Mouse (Mus musculus): ENCODE measurements at regions not wholly inside any gene's neighbourhood (a gene's known extent, or its start where the extent isn't known, plus 50 kb on each side); places are given as distances from the start of the nearest gene placed in this dataset.

DNA sequence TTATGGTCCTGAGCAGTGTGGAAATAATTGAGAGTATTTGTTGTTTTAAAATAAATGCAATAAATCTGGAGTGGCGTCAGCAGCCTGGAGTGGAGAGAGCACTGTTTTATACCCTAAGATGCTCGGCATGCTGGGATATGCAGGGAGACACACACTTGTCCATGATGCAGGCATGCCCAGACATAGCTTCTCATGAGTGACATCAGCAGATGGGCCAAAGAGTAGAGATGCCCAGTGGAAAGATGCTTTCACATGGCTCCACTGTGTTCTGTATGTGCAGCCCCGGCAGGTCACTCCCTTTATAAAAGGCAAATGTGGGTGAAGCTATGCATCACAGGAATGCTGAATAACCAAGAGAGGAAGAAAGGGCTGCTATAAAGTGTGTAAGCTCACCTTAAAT, 145.7 kb upstream of the Cdh13 start:
- H3K36me3 ChIP-seq (ENCODE audit: control insufficient read depth, insufficient read depth, low read length), result no peaks in the 10 kb centered on the region
- 63% methylated on average over 3 of the region's 3 CpGs for WGBS

DNA sequence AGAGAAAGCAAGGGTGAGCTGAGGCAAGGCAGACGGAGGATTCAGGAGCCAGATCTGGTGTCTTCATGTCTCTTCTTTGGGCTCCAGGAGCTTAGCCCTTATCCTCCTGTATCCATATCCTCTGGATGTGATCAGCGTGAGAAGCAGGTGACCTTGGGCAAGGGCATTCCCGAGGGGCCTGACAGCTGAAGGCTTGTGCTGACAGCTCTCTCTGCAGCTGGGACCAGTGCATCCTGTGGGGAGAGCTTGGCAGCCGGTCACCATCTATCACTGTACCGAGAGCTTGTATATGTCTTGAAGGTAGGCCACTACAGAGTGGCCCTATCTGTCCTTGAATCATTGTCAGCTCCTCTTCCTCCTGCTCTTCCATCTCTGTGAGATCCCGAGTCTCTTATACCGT, 158.5 kb upstream of the Cdh13 start:
- no peak for ATAC-seq (ENCODE audit: insufficient number of reproducible peaks, low FRiP score, low TSS enrichment, low read depth)
- H3K4me1 ChIP-seq (ENCODE audit: control insufficient read depth, insufficient read depth, low read length), result no peaks in the 10 kb centered on the region

More for the DNA sequence above, 145.7 kb upstream of the Cdh13 start:
- Histone ChIP-seq H3K4me1 (ENCODE audit: control insufficient read depth, insufficient read depth, low read length) (no peaks in the 10 kb centered on the region), H3K4me3 (ENCODE audit: low read depth, low read length) (no peak overlapping the region), H3K27me3 (ENCODE audit: control insufficient read depth, insufficient read depth, low read length) (no peaks in the 10 kb centered on the region), H3K9me3 (ENCODE audit: control insufficient read depth, low read length) (no peaks in the 10 kb centered on the region), H3K9ac (ENCODE audit: low read length) (no peak overlapping the region), H3K4me2 (ENCODE audit: low read depth, severe bottlenecking) (no peak overlapping the region), H3K27ac (replicated peaks; ENCODE audit: low read depth, low read length) (no peak overlapping the region; the same call in 1 of the 2 replicates)
- DNase-seq (ENCODE audit: low spot score) (no peak), ATAC-seq (ENCODE audit: insufficient number of reproducible peaks, low FRiP score, low TSS enrichment, low read depth) (peak; percentile 39; the same call in 1 of the 2 replicates)

DNA sequence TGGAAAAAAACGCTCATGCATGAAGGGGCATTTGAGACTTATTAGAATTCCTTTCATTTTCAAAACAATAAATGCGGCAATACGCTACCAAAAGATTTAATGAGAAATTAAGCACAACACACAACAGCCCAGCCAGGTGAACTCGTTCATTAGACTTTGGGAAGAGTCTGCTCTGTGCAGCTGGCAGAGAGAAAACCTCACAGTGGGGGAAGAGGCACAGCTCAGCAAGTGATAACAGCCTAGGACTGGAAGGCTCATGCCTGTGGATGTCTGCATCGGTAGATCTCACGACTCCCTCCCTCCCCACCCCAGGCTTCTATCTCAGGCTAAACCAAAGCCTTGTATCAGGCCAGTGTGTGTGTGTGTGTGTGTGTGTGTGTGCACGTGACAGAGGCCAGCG, 169.3 kb upstream of the Cdh13 start:
- Histone ChIP-seq H3K27ac (replicated peaks; ENCODE audit: low read depth, low read length) (no peak overlapping the region), H3K4me2 (ENCODE audit: low read depth, severe bottlenecking) (no peak overlapping the region), H3K9ac (ENCODE audit: low read length) (no peak overlapping the region), H3K4me1 (ENCODE audit: control insufficient read depth, insufficient read depth, low read length) (no peaks in the 10 kb centered on the region), H3K36me3 (ENCODE audit: control insufficient read depth, insufficient read depth, low read length) (no peaks in the 10 kb centered on the region), H3K27me3 (ENCODE audit: control insufficient read depth, insufficient read depth, low read length) (no peaks in the 10 kb centered on the region), H3K4me3 (ENCODE audit: low read depth, low read length) (no peak overlapping the region), H3K9me3 (ENCODE audit: control insufficient read depth, low read length) (no peaks in the 10 kb centered on the region)
- DNase-seq (ENCODE audit: low spot score) (no peak), ATAC-seq (ENCODE audit: insufficient number of reproducible peaks, low FRiP score, low TSS enrichment, low read depth) (no peak)
- 78% methylated on average over 8 of the region's 8 CpGs for WGBS

More for the DNA sequence above, 158.5 kb upstream of the Cdh13 start:
- H3K27ac ChIP-seq (replicated peaks; ENCODE audit: low read depth, low read length), result no peak overlapping the region
- WGBS, result 84% methylated on average over 7 of the region's 7 CpGs
- no peaks in the 10 kb centered on the region for H3K27me3 ChIP-seq (ENCODE audit: control insufficient read depth, insufficient read depth, low read length)
- H3K4me2 ChIP-seq (ENCODE audit: low read depth, severe bottlenecking), result no peak overlapping the region
- H3K4me3 ChIP-seq (ENCODE audit: low read depth, low read length), result no peak overlapping the region
- no peak for DNase-seq (ENCODE audit: low spot score)
- no peaks in the 10 kb centered on the region for H3K36me3 ChIP-seq (ENCODE audit: control insufficient read depth, insufficient read depth, low read length)
- H3K9ac ChIP-seq (ENCODE audit: low read length), result no peak overlapping the region
- no peaks in the 10 kb centered on the region for H3K9me3 ChIP-seq (ENCODE audit: control insufficient read depth, low read length)

DNA sequence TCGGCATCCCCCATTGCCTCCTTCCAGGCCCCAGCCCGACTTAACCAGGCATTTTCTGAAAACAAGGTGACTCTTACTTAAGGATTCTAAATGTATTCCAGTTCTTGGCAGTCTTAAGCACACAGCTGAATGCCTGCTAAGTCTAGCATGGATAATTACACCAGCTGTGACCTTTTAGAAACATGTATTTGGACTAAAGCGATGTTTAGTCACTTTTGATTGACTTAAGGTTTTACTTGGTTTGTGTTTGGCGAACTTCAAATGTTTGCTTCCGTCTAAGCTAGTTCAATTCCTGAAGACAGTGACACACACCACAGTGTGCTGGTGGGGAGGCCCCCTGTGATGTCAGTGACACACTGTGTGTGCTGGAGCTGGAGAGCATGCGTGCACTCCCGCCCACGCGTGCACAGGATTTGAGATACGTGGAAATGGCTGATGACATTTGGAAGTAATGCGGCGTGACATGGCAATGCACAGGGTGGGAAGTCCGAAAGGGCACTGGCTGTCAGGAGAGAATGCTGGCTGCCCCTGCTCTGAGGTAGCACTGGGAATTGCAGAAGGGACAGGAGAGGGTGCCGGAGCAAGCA, 179.0 kb upstream of the Cdh13 start:
- H3K27me3 ChIP-seq (ENCODE audit: control insufficient read depth, insufficient read depth, low read length), result no peaks in the 10 kb centered on the region
- H3K27ac ChIP-seq (replicated peaks; ENCODE audit: low read depth, low read length), result no peak overlapping the region
- no peaks in the 10 kb centered on the region for H3K36me3 ChIP-seq (ENCODE audit: control insufficient read depth, insufficient read depth, low read length)
- H3K4me1 ChIP-seq (ENCODE audit: control insufficient read depth, insufficient read depth, low read length), result no peaks in the 10 kb centered on the region
- DNase-seq (ENCODE audit: low spot score) (no peak), ATAC-seq (ENCODE audit: insufficient number of reproducible peaks, low FRiP score, low TSS enrichment, low read depth) (no peak)
- H3K9ac ChIP-seq (ENCODE audit: low read length), result no peak overlapping the region
- no peak overlapping the region for H3K4me3 ChIP-seq (ENCODE audit: low read depth, low read length)
- WGBS, result 88% methylated on average over 14 of the region's 14 CpGs
- H3K4me2 ChIP-seq (ENCODE audit: low read depth, severe bottlenecking), result no peak overlapping the region
- H3K9me3 ChIP-seq (ENCODE audit: control insufficient read depth, low read length), result no peaks in the 10 kb centered on the region

DNA sequence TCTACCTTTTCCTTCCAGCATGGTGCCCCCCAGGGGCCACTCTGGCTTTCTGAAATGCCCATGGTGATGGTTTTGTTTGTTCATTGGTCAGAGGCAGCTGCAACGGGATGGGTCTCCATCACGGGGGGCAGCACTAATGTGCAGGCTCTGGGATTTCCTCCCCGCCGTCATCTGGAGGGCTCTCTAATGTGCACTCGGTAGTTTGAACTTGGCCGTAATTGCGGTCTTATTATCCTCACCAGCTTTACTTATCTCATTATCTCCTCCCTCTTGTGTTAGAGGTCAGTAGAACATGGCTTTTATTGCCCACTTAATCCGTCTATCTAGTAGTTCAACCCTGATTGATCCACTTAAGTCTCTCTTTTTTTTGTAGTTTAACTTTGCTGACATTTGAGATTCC, 182.2 kb upstream of the Cdh13 start:
- Histone ChIP-seq H3K27ac (replicated peaks; ENCODE audit: low read depth, low read length) (no peak overlapping the region), H3K9ac (ENCODE audit: low read length) (no peak overlapping the region)

DNA sequence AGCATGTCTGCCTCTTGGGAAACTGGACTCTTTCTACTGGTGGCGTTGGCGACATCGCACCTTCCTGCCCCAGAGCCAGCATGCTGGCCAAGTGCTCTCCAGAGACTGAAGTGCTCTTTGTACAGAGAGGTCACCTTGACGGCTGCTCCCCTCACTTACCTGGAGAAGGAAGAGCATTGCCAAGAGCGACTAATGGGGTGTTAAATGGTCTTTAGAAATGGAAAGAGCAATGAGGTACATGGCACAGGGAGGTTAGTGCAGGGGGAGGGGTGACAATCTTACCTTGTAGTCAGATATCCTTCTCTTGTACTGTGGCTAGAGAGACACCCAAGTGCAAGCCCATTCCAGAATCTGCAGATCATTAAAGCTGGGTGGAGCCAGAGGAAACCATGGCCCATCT, 220.8 kb upstream of the Cdh13 start:
- H3K4me1 ChIP-seq (ENCODE audit: control insufficient read depth, insufficient read depth, low read length), result no peaks in the 10 kb centered on the region
- H3K27me3 ChIP-seq (ENCODE audit: control insufficient read depth, insufficient read depth, low read length), result no peaks in the 10 kb centered on the region
- WGBS, result 49% methylated on average over 5 of the region's 5 CpGs
- no peaks in the 10 kb centered on the region for H3K36me3 ChIP-seq (ENCODE audit: control insufficient read depth, insufficient read depth, low read length)
- DNase-seq (ENCODE audit: low spot score), result no peak
- H3K27ac ChIP-seq (replicated peaks; ENCODE audit: low read depth, low read length), result no peak overlapping the region
- no peak overlapping the region for H3K4me2 ChIP-seq (ENCODE audit: low read depth, severe bottlenecking)
- no peaks in the 10 kb centered on the region for H3K9me3 ChIP-seq (ENCODE audit: control insufficient read depth, low read length)
- no peak overlapping the region for H3K4me3 ChIP-seq (ENCODE audit: low read depth, low read length)
- H3K9ac ChIP-seq (ENCODE audit: low read length), result no peak overlapping the region
- no peak for ATAC-seq (ENCODE audit: insufficient number of reproducible peaks, low FRiP score, low TSS enrichment, low read depth)

More for the DNA sequence above, 182.2 kb upstream of the Cdh13 start:
- ATAC-seq (ENCODE audit: insufficient number of reproducible peaks, low FRiP score, low TSS enrichment, low read depth) (no peak), DNase-seq (ENCODE audit: low spot score) (no peak)
- Histone ChIP-seq H3K4me1 (ENCODE audit: control insufficient read depth, insufficient read depth, low read length) (no peaks in the 10 kb centered on the region), H3K36me3 (ENCODE audit: control insufficient read depth, insufficient read depth, low read length) (no peaks in the 10 kb centered on the region), H3K9me3 (ENCODE audit: control insufficient read depth, low read length) (no peaks in the 10 kb centered on the region), H3K27me3 (ENCODE audit: control insufficient read depth, insufficient read depth, low read length) (no peaks in the 10 kb centered on the region), H3K4me3 (ENCODE audit: low read depth, low read length) (no peak overlapping the region), H3K4me2 (ENCODE audit: low read depth, severe bottlenecking) (no peak overlapping the region)
- 39% methylated on average over 8 of the region's 8 CpGs for WGBS

DNA sequence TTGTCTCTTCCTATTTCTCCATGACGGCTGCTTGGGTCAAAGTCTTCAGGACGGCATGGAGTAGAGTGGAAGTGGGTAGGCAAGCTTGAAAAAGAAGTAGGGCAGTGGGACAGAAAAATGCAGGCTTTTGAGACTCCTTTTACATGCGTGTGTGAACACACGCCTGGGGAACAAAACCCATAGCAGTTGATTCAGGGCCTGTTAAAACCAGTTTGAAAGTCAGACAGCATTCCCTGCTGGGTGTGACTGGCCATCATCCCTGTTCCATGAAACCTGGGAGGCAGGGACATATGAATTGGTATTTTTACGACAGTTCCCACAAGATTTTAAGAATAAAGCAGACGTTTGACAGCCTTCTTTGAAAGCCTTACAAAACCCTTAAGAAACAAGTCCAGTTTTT, 226.8 kb upstream of the Cdh13 start:
- no peak overlapping the region for H3K4me3 ChIP-seq (ENCODE audit: low read depth, low read length)
- H3K4me1 ChIP-seq (ENCODE audit: control insufficient read depth, insufficient read depth, low read length), result no peaks in the 10 kb centered on the region
- no peak for DNase-seq (ENCODE audit: low spot score)
- H3K36me3 ChIP-seq (ENCODE audit: control insufficient read depth, insufficient read depth, low read length), result no peaks in the 10 kb centered on the region
- no peak overlapping the region for H3K9ac ChIP-seq (ENCODE audit: low read length)
- H3K9me3 ChIP-seq (ENCODE audit: control insufficient read depth, low read length), result no peaks in the 10 kb centered on the region
- no peak overlapping the region for H3K27ac ChIP-seq (replicated peaks; ENCODE audit: low read depth, low read length)
- WGBS, result 87% methylated on average over 6 of the region's 6 CpGs
- H3K4me2 ChIP-seq (ENCODE audit: low read depth, severe bottlenecking), result no peak overlapping the region
- no peak for ATAC-seq (ENCODE audit: insufficient number of reproducible peaks, low FRiP score, low TSS enrichment, low read depth)
- H3K27me3 ChIP-seq (ENCODE audit: control insufficient read depth, insufficient read depth, low read length), result no peaks in the 10 kb centered on the region

DNA sequence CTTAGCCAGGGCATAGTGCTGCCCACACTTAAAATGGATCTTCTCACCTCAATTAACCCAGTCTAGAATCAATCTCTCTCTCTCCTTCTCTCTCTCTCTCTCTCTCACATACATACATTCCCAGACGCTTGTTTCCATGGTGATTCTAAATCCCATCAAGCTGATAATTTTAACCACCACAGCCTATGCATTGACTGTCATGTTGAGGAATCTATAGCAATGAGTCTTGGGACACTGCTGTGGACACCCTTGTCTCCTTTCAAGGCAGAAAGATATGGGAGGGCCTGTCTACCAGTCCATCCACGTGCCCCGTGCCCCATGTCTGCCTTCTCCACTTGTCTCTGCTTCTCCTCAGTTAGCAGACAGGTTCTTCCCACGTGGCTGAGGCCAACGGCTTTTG, 228.0 kb upstream of the Cdh13 start:
- Histone ChIP-seq H3K4me1 (ENCODE audit: control insufficient read depth, insufficient read depth, low read length) (no peaks in the 10 kb centered on the region), H3K9me3 (ENCODE audit: control insufficient read depth, low read length) (no peaks in the 10 kb centered on the region), H3K36me3 (ENCODE audit: control insufficient read depth, insufficient read depth, low read length) (no peaks in the 10 kb centered on the region), H3K4me2 (ENCODE audit: low read depth, severe bottlenecking) (no peak overlapping the region), H3K27ac (replicated peaks; ENCODE audit: low read depth, low read length) (no peak overlapping the region), H3K27me3 (ENCODE audit: control insufficient read depth, insufficient read depth, low read length) (no peaks in the 10 kb centered on the region), H3K4me3 (ENCODE audit: low read depth, low read length) (no peak overlapping the region), H3K9ac (ENCODE audit: low read length) (no peak overlapping the region)
- ATAC-seq (ENCODE audit: insufficient number of reproducible peaks, low FRiP score, low TSS enrichment, low read depth) (no peak), DNase-seq (ENCODE audit: low spot score) (no peak)
- WGBS, result 91% methylated on average over 5 of the region's 5 CpGs

DNA sequence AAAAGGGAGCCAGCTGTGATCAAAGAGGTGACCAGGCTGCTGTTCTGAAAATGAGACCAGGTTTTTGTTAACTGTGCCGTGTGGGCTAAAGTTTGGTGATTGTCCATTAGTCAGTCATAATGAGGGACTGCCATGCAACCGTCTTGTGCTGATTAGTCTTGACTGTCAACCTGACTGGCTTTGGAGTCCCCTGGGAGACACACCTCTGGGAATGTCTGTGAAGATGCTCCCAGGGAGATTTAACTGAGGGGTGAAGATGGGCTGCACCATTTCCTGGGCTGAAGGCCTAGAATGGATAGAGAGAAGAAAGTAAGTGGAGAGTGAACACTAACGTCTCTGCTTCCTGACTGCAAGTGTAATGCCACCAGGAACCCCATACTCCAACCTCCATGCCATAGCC, 233.1 kb upstream of the Cdh13 start:
- no peak overlapping the region for H3K4me3 ChIP-seq (ENCODE audit: low read depth, low read length)
- H3K4me1 ChIP-seq (ENCODE audit: control insufficient read depth, insufficient read depth, low read length), result no peaks in the 10 kb centered on the region
- ATAC-seq (ENCODE audit: insufficient number of reproducible peaks, low FRiP score, low TSS enrichment, low read depth) (no peak), DNase-seq (ENCODE audit: low spot score) (no peak)
- H3K27me3 ChIP-seq (ENCODE audit: control insufficient read depth, insufficient read depth, low read length), result no peaks in the 10 kb centered on the region
- H3K27ac ChIP-seq (replicated peaks; ENCODE audit: low read depth, low read length), result no peak overlapping the region
- no peaks in the 10 kb centered on the region for H3K36me3 ChIP-seq (ENCODE audit: control insufficient read depth, insufficient read depth, low read length)
- no peak overlapping the region for H3K9ac ChIP-seq (ENCODE audit: low read length)
- no peaks in the 10 kb centered on the region for H3K9me3 ChIP-seq (ENCODE audit: control insufficient read depth, low read length)
- no peak overlapping the region for H3K4me2 ChIP-seq (ENCODE audit: low read depth, severe bottlenecking)
- WGBS, result 82% methylated on average over 3 of the region's 3 CpGs

Measured in limb, embryonic 11.5 days (tissue).